Mouse (Mus musculus) liver, embryonic 15.5 days (tissue): Measurements from ENCODE around the gene Cdc6. TPM values are rescaled to one million over a fixed set of nuclear protein-coding genes. Genes with fewer than 3 reads are reported as not detected.
A peak's percentile ranks its signal among the peaks of the same experiment; 100 is the strongest.
"Not testable (repeated sequence)": the region's sequence is repeated elsewhere in the genome, so short reads cannot be mapped to it uniquely, and the experiment has no call there.

Experiments used
- ATAC-seq: fragments of 200-750 bp; cut with Nextera tagmentation; 2 replicates; pipeline ENCODE4 v1.8.0; 2017; ENCODE audit warnings: moderate number of reproducible peaks, mild to moderate bottlenecking, moderate library complexity; ENCODE audit not compliant: insufficient read depth
- H3K27ac ChIP-seq: fragments of 300-500 bp; sonication (generic); replicated peaks from 2 replicates; pipeline ENCODE4 v1.5.1; 2015; ENCODE audit warnings: mild to moderate bottlenecking, inconsistent platforms
- H3K27me3 ChIP-seq: fragments of 300-500 bp; sonication (generic); 2 replicates; pipeline ENCODE4 v1.6.1; 2015; ENCODE audit warnings: mild to moderate bottlenecking, inconsistent platforms
- H3K36me3 ChIP-seq: fragments of 300-500 bp; sonication (generic); replicated peaks from 2 replicates; pipeline ENCODE4 v1.6.1; 2015; ENCODE audit warnings: moderate library complexity, mild to moderate bottlenecking, inconsistent platforms
- H3K4me1 ChIP-seq: fragments of 300-500 bp; sonication (generic); replicated peaks from 2 replicates; pipeline ENCODE4 v1.6.1; 2015; ENCODE audit warnings: inconsistent platforms
- H3K4me2 ChIP-seq: fragments of 300-500 bp; sonication (generic); 2 replicates; pipeline ENCODE4 v1.6.1; 2015; ENCODE audit warnings: moderate library complexity, mild to moderate bottlenecking, inconsistent platforms
- H3K4me3 ChIP-seq: fragments of 300-500 bp; sonication (generic); replicated peaks from 2 replicates; pipeline ENCODE4 v1.5.1; 2015; ENCODE audit warnings: mild to moderate bottlenecking, inconsistent platforms
- H3K9ac ChIP-seq: fragments of 300-500 bp; sonication (generic); 2 replicates; pipeline ENCODE4 v1.6.1; 2015; ENCODE audit warnings: moderate library complexity, mild to moderate bottlenecking, inconsistent platforms
- H3K9me3 ChIP-seq: fragments of 300-500 bp; sonication (generic); replicated peaks from 2 replicates; pipeline ENCODE4 v1.6.1; 2016; ENCODE audit warnings: inconsistent platforms
- WGBS: fragments of 180-500 bp; shearing (Covaris S2); methylation state at CpG from one replicate; pipeline ENCODE4 v1.1.7; 2015; ENCODE audit warnings: mixed read lengths; ENCODE audit not compliant: insufficient replicate concordance; 5-methylcytosine and 5-hydroxymethylcytosine counted together
- polyA plus RNA-seq: library from polyadenylated mRNA; unstranded; fragments of >200 nt; fragmentation: Nextera tagmentation; extraction: Ambion mirVana; gene quantifications from 2 replicates; pipeline ENCODE4 v1.2.1, GENCODE M21; 2015

Cdc6 gene
- polyA plus RNA-seq, 1 experiment from 2014 or later, result 58.0 TPM

GRCm38 (mm10) chr11:98909654-98910053, 2.1 kb downstream of the Cdc6 start:
- ATAC-seq, result no peak
- WGBS, result 24% methylated on average over 6 of the region's 6 CpGs
- Histone ChIP-seq H3K4me1 (peaks cover 82% of the 10 kb centered on the region), H3K9me3 (no peaks in the 10 kb centered on the region), H3K27me3 (no peaks in the 10 kb centered on the region), H3K4me2 (peak overlapping the region; percentile 93), H3K4me3 (peak overlapping the region; percentile 83), H3K27ac (peak overlapping the region; percentile 92), H3K9ac (peak overlapping the region; percentile 82), H3K36me3 (peaks cover 59% of the 10 kb centered on the region)

GRCm38 (mm10) chr11:98910415-98910814, 2.8 kb downstream of the Cdc6 start:
- Histone ChIP-seq H3K4me1 (peaks cover 75% of the 10 kb centered on the region), H3K36me3 (peaks cover 67% of the 10 kb centered on the region), H3K4me2 (peak overlapping the region; percentile 93), H3K4me3 (peak overlapping the region; percentile 83), H3K27me3 (no peaks in the 10 kb centered on the region), H3K27ac (peak overlapping the region; percentile 92), H3K9me3 (no peaks in the 10 kb centered on the region), H3K9ac (peak overlapping the region; percentile 82)
- ATAC-seq, result no peak
- WGBS, result 86% methylated on average over 11 of the region's 11 CpGs

GRCm38 (mm10) chr11:98911498-98911897, 3.9 kb downstream of the Cdc6 start:
- H3K27ac ChIP-seq, result peak overlapping the region; percentile 92
- peak; percentile 56 for ATAC-seq
- H3K9ac ChIP-seq, result peak overlapping the region; percentile 82

GRCm38 (mm10) chr11:98914196-98914595, 6.6 kb downstream of the Cdc6 start:
- Histone ChIP-seq H3K36me3 (peaks cover 100% of the 10 kb centered on the region), H3K4me3 (no peak overlapping the region), H3K4me1 (peaks cover 81% of the 10 kb centered on the region), H3K9me3 (no peaks in the 10 kb centered on the region), H3K27me3 (no peaks in the 10 kb centered on the region), H3K27ac (no peak overlapping the region), H3K4me2 (no peak overlapping the region), H3K9ac (no peak overlapping the region)
- WGBS, result 81% methylated on average over 11 of the region's 11 CpGs
- no peak for ATAC-seq

More at GRCm38 (mm10) chr11:98911498-98911897, 3.9 kb downstream of the Cdc6 start:
- peaks cover 78% of the 10 kb centered on the region for H3K36me3 ChIP-seq
- 35% methylated on average over 5 of the region's 5 CpGs for WGBS
- H3K27me3 ChIP-seq, result no peaks in the 10 kb centered on the region
- peak overlapping the region; percentile 83 for H3K4me3 ChIP-seq
- no peaks in the 10 kb centered on the region for H3K9me3 ChIP-seq
- peak overlapping the region; percentile 93 for H3K4me2 ChIP-seq
- H3K4me1 ChIP-seq, result peaks cover 70% of the 10 kb centered on the region

GRCm38 (mm10) chr11:98916376-98916775, 8.8 kb downstream of the Cdc6 start:
- ATAC-seq, H3K27me3 ChIP-seq, H3K4me2 ChIP-seq, H3K27ac ChIP-seq, H3K9me3 ChIP-seq, H3K9ac ChIP-seq, H3K4me3 ChIP-seq: not testable (repeated sequence)
- Histone ChIP-seq H3K4me1 (peaks cover 60% of the 10 kb centered on the region), H3K36me3 (peaks cover 100% of the 10 kb centered on the region)
- 85% methylated on average over 3 of the region's 3 CpGs for WGBS

GRCm38 (mm10) chr11:98917428-98918005, 9.9 kb downstream of the Cdc6 start:
- WGBS, result 43% methylated on average over 13 of the region's 13 CpGs
- Histone ChIP-seq H3K27me3 (no peaks in the 10 kb centered on the region), H3K4me1 (peaks cover 51% of the 10 kb centered on the region), H3K9me3 (no peaks in the 10 kb centered on the region), H3K9ac (no peak overlapping the region), H3K4me2 (0 out of 2 replicates have a peak overlapping the region, but pooled peaks have one; percentile 13), H3K27ac (peak overlapping the region; percentile 61), H3K36me3 (peaks cover 100% of the 10 kb centered on the region), H3K4me3 (no peak overlapping the region)
- no peak for ATAC-seq

GRCm38 (mm10) chr11:98918231-98918630, 10.6 kb downstream of the Cdc6 start:
- peaks cover 50% of the 10 kb centered on the region for H3K4me1 ChIP-seq
- 33% methylated on average over 9 of the region's 9 CpGs for WGBS
- 0 out of 2 replicates have a peak overlapping the region, but pooled peaks have one; percentile 13 for H3K4me2 ChIP-seq
- no peaks in the 10 kb centered on the region for H3K9me3 ChIP-seq
- peak; percentile 29; the same call in 1 of the 2 replicates for ATAC-seq
- H3K36me3 ChIP-seq, result peaks cover 100% of the 10 kb centered on the region
- H3K4me3 ChIP-seq, result no peak overlapping the region
- peak overlapping the region; percentile 61; the same call in 1 of the 2 replicates for H3K27ac ChIP-seq
- no peak overlapping the region for H3K9ac ChIP-seq
- no peaks in the 10 kb centered on the region for H3K27me3 ChIP-seq

- Histone ChIP-seq H3K4me1 (peaks cover 46% of the 10 kb centered on the region), H3K9me3 (no peaks in the 10 kb centered on the region), H3K4me2 (no peak overlapping the region), H3K4me3 (no peak overlapping the region), H3K27me3 (no peaks in the 10 kb centered on the region), H3K9ac (no peak overlapping the region), H3K36me3 (peaks cover 99% of the 10 kb centered on the region), H3K27ac (peak overlapping the region; percentile 16; the same call in 1 of the 2 replicates)
- no peak for ATAC-seq
- WGBS, result 89% methylated on average over 11 of the region's 11 CpGs
Measured at GRCm38 (mm10) chr11:98919009-98919408, 11.4 kb downstream of the Cdc6 start.

GRCm38 (mm10) chr11:98921813-98922212, 14.2 kb downstream of the Cdc6 start:
- H3K36me3 ChIP-seq, result peaks cover 76% of the 10 kb centered on the region
- not testable (repeated sequence) for H3K4me3 ChIP-seq, H3K9ac ChIP-seq, H3K27me3 ChIP-seq, H3K9me3 ChIP-seq, H3K27ac ChIP-seq, H3K4me2 ChIP-seq, ATAC-seq
- H3K4me1 ChIP-seq, result peaks cover 61% of the 10 kb centered on the region
- 72% methylated on average over 15 of the region's 15 CpGs for whole genome bisulfite sequencing

GRCm38 (mm10) chr11:98922307-98922706, 14.7 kb downstream of the Cdc6 start:
- not testable (repeated sequence) for ATAC-seq, H3K9ac ChIP-seq, H3K4me2 ChIP-seq, H3K9me3 ChIP-seq, H3K27ac ChIP-seq, H3K4me3 ChIP-seq, H3K27me3 ChIP-seq
- Histone ChIP-seq H3K4me1 (peaks cover 60% of the 10 kb centered on the region), H3K36me3 (peaks cover 71% of the 10 kb centered on the region)
- WGBS, result 69% methylated on average over 10 of the region's 10 CpGs

- H3K4me2 ChIP-seq, H3K9ac ChIP-seq, ATAC-seq, H3K9me3 ChIP-seq, H3K4me3 ChIP-seq, H3K27ac ChIP-seq: not testable (repeated sequence)
- Histone ChIP-seq H3K4me1 (peaks cover 60% of the 10 kb centered on the region), H3K27me3 (peaks cover 14% of the 10 kb centered on the region), H3K36me3 (peaks cover 63% of the 10 kb centered on the region)
- 76% methylated on average over 16 of the region's 16 CpGs for WGBS
Measured at GRCm38 (mm10) chr11:98922851-98923711, 15.5 kb downstream of the Cdc6 start.
